Mouse (Mus musculus): Measurements from ENCODE around the gene Cd27. TPM values are rescaled to one million over a fixed set of nuclear protein-coding genes. Genes with fewer than 3 reads are reported as not detected.

The Cd27 gene
- polyA plus RNA-seq, 1 experiment, result 7.9 TPM

DNA sequence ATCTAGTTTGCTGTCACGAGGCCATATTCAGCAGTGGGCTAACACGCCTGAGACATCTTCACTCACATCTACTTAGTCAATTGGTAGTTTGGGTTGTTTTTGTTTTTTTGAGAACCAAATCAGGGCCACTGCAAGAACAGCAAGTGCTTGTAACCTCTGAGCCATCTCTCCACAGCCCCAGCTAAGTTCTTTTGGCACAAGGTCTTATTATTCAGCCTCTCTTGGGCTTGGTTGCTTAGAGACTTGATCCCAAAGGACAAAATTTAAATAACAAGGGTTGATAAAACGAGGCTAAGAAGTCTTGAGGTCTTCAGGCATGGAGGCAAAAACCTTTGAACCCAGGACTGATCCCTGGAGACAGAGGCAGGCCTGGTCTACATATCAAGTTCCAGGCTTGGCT lies 40.5 kb downstream of the Cd27 start:
- H3K4me1 ChIP-seq (ENCODE audit: control insufficient read depth, insufficient read depth, insufficient read length, low read length), result peaks cover 3% of the 10 kb centered on the region; the same call in 1 of the 2 replicates
- H3K4me3 ChIP-seq (ENCODE audit: low read depth, low read length), result no peak overlapping the region
- peaks cover 11% of the 10 kb centered on the region for H3K36me3 ChIP-seq (ENCODE audit: control insufficient read depth, insufficient read depth, low read length)
- H3K27ac ChIP-seq (ENCODE audit: insufficient read depth, low read depth, low read length), result no peak overlapping the region
- no peak for TF ChIP-seq POLR2A (IDR thresholded peaks at IDR 0.05; ENCODE audit: low read depth, low read length)
- TF ChIP-seq CTCF (IDR thresholded peaks at IDR 0.05; ENCODE audit: extremely low read depth, insufficient read length, insufficient replicate concordance, low read depth, low read length), result no peak
- no peaks in the 10 kb centered on the region for H3K27me3 ChIP-seq (ENCODE audit: control insufficient read depth, insufficient read depth, low read length)
- 79% methylated on average over 3 of the region's 3 CpGs for WGBS

DNA sequence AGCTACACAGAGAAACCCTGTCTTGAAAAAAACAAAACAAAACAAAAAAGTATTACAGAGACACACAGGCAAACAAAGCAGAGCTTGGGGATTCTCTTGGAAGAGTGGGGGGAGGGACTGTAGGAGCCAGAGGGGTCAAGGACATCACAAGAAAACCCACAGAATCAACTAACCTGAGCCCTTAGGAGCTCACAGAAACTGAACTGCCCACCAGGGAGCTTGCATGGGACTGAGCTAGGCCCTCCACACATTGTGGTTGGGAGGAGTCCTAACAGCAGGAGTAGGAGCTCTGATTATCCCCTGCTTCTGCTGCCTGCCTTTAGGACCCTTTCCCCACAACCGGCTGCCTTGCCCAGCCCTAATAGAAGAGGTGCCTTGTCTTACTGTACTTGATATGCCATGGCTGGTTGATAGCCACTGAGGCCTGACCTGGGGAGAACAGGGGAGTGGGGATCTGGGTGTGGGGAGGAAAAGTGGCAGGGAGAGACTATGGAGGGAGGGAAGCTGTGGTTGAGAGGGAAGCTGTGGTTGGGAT lies 41.2 kb downstream of the Cd27 start:
- no peaks in the 10 kb centered on the region for H3K27me3 ChIP-seq (ENCODE audit: control insufficient read depth, insufficient read depth, low read length)
- no peak overlapping the region for H3K4me3 ChIP-seq (ENCODE audit: low read depth, low read length)
- no peak for TF ChIP-seq POLR2A (IDR thresholded peaks at IDR 0.05; ENCODE audit: low read depth, low read length)
- TF ChIP-seq CTCF (IDR thresholded peaks at IDR 0.05; ENCODE audit: extremely low read depth, insufficient read length, insufficient replicate concordance, low read depth, low read length), result no peak
- WGBS, result 75% methylated on average over 1 of the region's 1 CpGs
- peaks cover 11% of the 10 kb centered on the region for H3K36me3 ChIP-seq (ENCODE audit: control insufficient read depth, insufficient read depth, low read length)
- no peak overlapping the region for H3K27ac ChIP-seq (ENCODE audit: insufficient read depth, low read depth, low read length)
- peaks cover 3% of the 10 kb centered on the region; the same call in 1 of the 2 replicates for H3K4me1 ChIP-seq (ENCODE audit: control insufficient read depth, insufficient read depth, insufficient read length, low read length)

GRCm38 (mm10) chr6:125193390-125193789 lies 43.4 kb downstream of the Cd27 start:
- 28% methylated on average over 7 of the region's 7 CpGs for WGBS
- no peaks in the 10 kb centered on the region for H3K27me3 ChIP-seq (ENCODE audit: control insufficient read depth, insufficient read depth, low read length)

GRCm38 (mm10) chr6:125192841-125193240 lies 44.0 kb downstream of the Cd27 start:
- peaks cover 11% of the 10 kb centered on the region for H3K36me3 ChIP-seq (ENCODE audit: control insufficient read depth, insufficient read depth, low read length)
- H3K4me1 ChIP-seq (ENCODE audit: control insufficient read depth, insufficient read depth, insufficient read length, low read length), result peaks cover 3% of the 10 kb centered on the region; the same call in 1 of the 2 replicates
- no peaks in the 10 kb centered on the region for H3K27me3 ChIP-seq (ENCODE audit: control insufficient read depth, insufficient read depth, low read length)
- WGBS, result 18% methylated on average over 5 of the region's 5 CpGs
- peak overlapping the region; percentile 94 for H3K4me3 ChIP-seq (ENCODE audit: low read depth, low read length)
- H3K27ac ChIP-seq (ENCODE audit: insufficient read depth, low read depth, low read length), result peak overlapping the region; percentile 99
- TF ChIP-seq POLR2A (IDR thresholded peaks at IDR 0.05; ENCODE audit: low read depth, low read length) (no peak), CTCF (IDR thresholded peaks at IDR 0.05; ENCODE audit: extremely low read depth, insufficient read length, insufficient replicate concordance, low read depth, low read length) (no peak)

More at GRCm38 (mm10) chr6:125193390-125193789, 43.4 kb downstream of the Cd27 start:
- H3K27ac ChIP-seq (ENCODE audit: insufficient read depth, low read depth, low read length), result no peak overlapping the region
- no peak for TF ChIP-seq POLR2A (IDR thresholded peaks at IDR 0.05; ENCODE audit: low read depth, low read length)
- TF ChIP-seq CTCF (IDR thresholded peaks at IDR 0.05; ENCODE audit: extremely low read depth, insufficient read length, insufficient replicate concordance, low read depth, low read length), result no peak
- no peak overlapping the region for H3K4me3 ChIP-seq (ENCODE audit: low read depth, low read length)
- H3K36me3 ChIP-seq (ENCODE audit: control insufficient read depth, insufficient read depth, low read length), result peaks cover 11% of the 10 kb centered on the region
- H3K4me1 ChIP-seq (ENCODE audit: control insufficient read depth, insufficient read depth, insufficient read length, low read length), result peaks cover 3% of the 10 kb centered on the region; the same call in 1 of the 2 replicates

- Histone ChIP-seq H3K36me3 (ENCODE audit: control insufficient read depth, insufficient read depth, low read length) (peaks cover 15% of the 10 kb centered on the region), H3K4me1 (ENCODE audit: control insufficient read depth, insufficient read depth, insufficient read length, low read length) (peaks cover 3% of the 10 kb centered on the region; the same call in 1 of the 2 replicates), H3K27ac (ENCODE audit: insufficient read depth, low read depth, low read length) (peak overlapping the region; percentile 99), H3K4me3 (ENCODE audit: low read depth, low read length) (peak overlapping the region; percentile 94), H3K27me3 (ENCODE audit: control insufficient read depth, insufficient read depth, low read length) (no peaks in the 10 kb centered on the region)
- TF ChIP-seq POLR2A (IDR thresholded peaks at IDR 0.05; ENCODE audit: low read depth, low read length) (peak; percentile 29; the same call in 1 of the 2 replicates), CTCF (IDR thresholded peaks at IDR 0.05; ENCODE audit: extremely low read depth, insufficient read length, insufficient replicate concordance, low read depth, low read length) (no peak)
- WGBS, result under 1% methylated on average over 34 of the region's 34 CpGs
Measured at GRCm38 (mm10) chr6:125192016-125192714, 44.6 kb downstream of the Cd27 start.

DNA sequence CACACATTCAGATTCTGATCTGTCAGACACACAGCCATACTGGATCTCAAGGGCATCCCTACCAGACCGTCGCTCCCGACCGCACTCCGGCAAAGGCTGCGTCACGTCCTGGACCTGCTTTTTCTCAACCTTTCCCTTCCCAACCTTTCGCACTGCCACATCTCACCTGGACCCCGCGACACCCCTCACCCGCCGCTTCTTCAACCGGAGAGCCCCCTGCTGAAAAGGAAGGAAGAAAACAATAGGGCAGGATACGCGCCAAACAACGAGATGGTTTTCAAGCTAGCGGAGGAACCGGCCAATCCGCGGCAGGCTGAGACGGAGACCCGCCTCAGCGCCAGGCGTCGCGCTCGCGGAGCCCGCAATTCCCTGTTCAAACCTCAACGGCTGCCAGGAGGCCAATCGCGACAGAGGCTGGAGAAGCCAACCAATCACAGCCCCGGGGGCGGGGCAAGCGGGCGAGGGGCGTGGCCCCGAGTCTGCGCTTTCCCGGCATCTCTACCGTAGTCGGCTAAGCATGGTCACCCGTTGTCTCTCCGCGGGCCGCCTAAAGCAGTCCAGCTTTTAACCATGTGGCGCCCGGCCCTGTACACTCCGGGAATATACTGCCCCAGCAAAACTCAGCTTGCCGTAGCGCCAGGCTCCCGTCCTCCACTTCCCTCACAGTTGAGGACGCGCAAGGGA lies 45.3 kb downstream of the Cd27 start, which contains the start of the genes Ncapd2 and Mrpl51:
Gene Ncapd2 (minus strand): TSS at position 370 of the 684 bp plus-strand sequence.
Gene Mrpl51 (plus strand): TSS at position 470 of the 684 bp plus-strand sequence.
- Histone ChIP-seq H3K4me1 (ENCODE audit: control insufficient read depth, insufficient read depth, insufficient read length, low read length) (peaks cover 3% of the 10 kb centered on the region; the same call in 1 of the 2 replicates), H3K27me3 (ENCODE audit: control insufficient read depth, insufficient read depth, low read length) (no peaks in the 10 kb centered on the region), H3K36me3 (ENCODE audit: control insufficient read depth, insufficient read depth, low read length) (peaks cover 22% of the 10 kb centered on the region), H3K27ac (ENCODE audit: insufficient read depth, low read depth, low read length) (peak within 1 kb of the TSS; percentile 99), H3K4me3 (ENCODE audit: low read depth, low read length) (peak within 1 kb of the TSS; percentile 94)
- TF ChIP-seq POLR2A (IDR thresholded peaks at IDR 0.05; ENCODE audit: low read depth, low read length) (no peak), CTCF (IDR thresholded peaks at IDR 0.05; ENCODE audit: extremely low read depth, insufficient read length, insufficient replicate concordance, low read depth, low read length) (no peak)
- under 1% methylated on average over 54 of the region's 54 CpGs for WGBS

Measured in small intestine, adult 2 months (tissue).